Mouse (Mus musculus) heart, postnatal 14 days (tissue): Measurements from ENCODE around the gene Gm10097. TPM values are rescaled to one million over a fixed set of nuclear protein-coding genes. Genes with fewer than 3 reads are reported as not detected.

ENCODE experiments used
- DNase-seq, 2 experiments: peaks; one replicate each; pipeline ENCODE4 v3.0.0; 2021 to 2022
- intact Hi-C: fragments of 180-260 bp; cut with DNase I; formaldehyde crosslinking; loops from one replicate; pipeline ENCODE4 v1.15.1; 2025
- long read RNA-seq, 2 experiments: library from polyadenylated mRNA; stranded (forward); transcript quantifications; one replicate each; pipeline ENCODE4 v2.0.0; 2021
- total RNA-seq, 2 experiments: library from RNA; stranded (reverse); gene quantifications; 2 replicates each; pipeline ENCODE4 v1.2.3; 2021

The Gm10097 gene
- under 1 TPM; 0.36 to 0.54 TPM for total RNA-seq
- long read RNA-seq, experiment 1: 0 reads
- long read RNA-seq, experiment 2: 0 reads

DNA sequence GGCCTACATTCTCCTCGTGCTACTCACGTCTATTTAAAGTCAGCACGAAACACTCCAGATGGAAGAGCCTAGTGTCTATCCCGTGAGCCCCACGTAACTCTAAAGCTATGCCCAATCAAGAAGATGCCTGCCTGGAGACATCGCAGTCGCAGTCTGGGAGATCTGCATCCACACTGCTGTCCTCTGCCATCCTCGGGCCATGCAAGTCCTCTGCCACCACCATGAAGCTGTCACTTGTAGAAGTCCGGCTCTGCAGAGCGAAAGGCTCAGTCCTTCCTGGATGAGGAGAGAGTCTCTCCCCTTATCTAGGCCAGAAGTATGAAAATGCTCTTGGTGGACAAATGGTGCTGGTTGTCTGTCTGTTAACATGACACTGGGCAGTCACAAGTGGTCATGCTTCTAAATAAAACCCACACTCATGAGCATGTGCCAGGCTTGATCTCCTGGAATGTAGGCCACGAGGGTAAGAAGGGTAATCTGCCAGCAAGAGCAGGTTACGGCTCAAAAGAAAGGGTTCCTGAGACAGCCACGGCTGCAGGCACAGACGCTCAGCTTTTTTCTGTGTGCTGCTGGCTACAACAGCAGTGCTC, at the start of gene Gm10097:
Gene Gm10097, plus strand, starts transcription at position 517 of the 590 bp plus-strand sequence.
- intact Hi-C loops: no loop called here
- DNase-seq: peak; percentile 13 to 44

DNA sequence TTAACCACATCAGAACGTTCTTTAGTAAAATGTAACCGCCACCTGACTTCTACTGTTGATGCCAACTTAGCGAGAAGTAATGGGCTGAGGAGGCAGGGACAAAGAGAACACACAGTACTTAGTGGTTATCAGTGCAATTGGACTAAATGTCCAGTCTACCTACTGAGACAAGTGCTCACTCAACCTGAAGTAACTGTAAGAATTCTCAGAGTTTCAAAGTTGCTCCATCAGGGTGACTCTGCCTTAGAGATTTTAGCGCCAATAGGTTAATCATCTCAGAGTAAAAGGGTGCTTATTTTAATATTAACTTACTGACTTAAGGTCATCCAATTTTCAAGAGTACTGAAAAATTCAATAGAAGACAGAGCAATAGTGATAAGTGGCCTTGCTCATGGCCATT, 43.1 kb upstream of the Gm10097 start:
- intact Hi-C loops: no loop called here
- no peak for DNase-seq

DNA sequence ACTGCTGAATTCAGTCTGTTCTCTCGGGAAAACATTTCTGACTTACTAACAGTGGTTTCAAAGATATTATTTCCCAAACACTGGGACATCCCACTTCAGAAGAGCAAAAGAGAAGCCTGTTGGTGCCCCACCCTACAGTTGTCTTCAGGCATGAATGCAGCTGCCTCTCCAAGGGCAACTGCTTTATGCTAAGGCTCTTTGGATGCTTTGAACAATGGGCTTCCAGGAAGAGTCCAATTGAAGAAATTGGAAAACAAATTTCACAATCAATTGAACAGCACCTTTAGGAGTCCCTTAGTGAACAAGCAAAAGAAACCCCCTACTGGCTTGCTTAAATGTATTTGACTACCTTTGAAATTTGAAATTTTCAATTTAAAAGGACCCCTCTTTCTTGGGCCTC, 41.8 kb upstream of the Gm10097 start:
- intact Hi-C loops: no loop called here
- no peak for DNase-seq

DNA sequence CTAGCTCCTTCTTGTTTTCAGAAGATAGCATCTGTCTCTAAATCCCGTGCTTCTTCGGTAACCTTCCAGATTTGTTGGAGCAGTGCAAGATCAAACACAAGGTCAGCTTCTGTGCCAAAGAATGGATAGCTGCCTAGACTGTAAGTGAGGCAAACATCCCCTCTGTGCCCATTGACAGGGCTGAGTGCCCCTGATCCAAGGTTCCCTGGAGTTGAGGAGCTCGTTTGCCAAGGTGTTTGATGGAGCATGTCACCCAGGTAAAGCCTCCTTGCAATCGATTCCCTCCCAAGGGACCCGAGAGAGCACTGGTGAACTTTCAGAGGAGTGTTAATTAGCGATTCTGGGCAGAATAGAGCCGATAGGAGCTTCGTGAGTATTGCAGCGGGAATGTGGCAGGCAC, 40.7 kb upstream of the Gm10097 start:
- no peak for DNase-seq
- intact Hi-C loops: no loop called here

DNA sequence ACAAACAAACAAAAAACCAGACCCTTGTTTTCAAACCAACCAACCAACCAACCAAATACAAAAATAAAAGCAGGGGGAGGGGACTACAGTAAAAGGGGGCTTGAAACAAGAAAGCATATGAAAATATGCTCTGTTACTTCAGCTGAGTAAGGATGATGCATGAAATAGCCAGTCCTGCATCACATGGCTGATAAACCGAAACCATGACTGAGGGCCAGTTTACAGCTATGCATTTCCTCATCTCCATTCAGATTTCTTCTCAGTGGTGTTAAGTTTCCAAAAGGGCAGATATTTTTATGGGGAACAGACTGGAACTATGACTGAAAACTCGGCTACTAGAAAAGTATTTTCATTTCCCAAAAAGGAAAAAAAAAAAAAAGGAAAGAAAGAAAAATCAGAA, 39.8 kb upstream of the Gm10097 start:
- intact Hi-C loops: no loop called here

DNA sequence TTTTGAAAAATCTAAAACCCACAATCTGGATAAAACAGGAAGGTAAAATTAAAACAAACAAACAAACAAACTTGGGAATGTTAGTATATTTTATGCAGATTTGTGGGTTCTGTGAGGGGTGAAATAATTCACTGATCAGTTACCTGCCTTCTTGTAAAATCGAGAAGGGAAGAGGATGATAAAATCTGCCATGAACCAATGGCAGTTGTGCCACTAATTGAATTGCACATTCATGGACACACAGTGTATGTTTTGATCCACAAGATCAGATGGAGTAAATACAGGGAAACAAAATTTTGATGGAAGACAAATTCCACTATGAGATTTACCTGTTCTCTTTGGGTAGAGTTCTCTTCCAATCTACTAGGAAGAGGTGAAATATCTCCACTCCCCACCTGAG, 39.1 kb upstream of the Gm10097 start:
- DNase-seq: no peak
- intact Hi-C loops: loop anchor here (5.0 kb wide), 1 partner anchor 87 kb away; no protein-coding TSS in a partner anchor

More for the DNA sequence above, 39.8 kb upstream of the Gm10097 start:
- no peak for DNase-seq

DNA sequence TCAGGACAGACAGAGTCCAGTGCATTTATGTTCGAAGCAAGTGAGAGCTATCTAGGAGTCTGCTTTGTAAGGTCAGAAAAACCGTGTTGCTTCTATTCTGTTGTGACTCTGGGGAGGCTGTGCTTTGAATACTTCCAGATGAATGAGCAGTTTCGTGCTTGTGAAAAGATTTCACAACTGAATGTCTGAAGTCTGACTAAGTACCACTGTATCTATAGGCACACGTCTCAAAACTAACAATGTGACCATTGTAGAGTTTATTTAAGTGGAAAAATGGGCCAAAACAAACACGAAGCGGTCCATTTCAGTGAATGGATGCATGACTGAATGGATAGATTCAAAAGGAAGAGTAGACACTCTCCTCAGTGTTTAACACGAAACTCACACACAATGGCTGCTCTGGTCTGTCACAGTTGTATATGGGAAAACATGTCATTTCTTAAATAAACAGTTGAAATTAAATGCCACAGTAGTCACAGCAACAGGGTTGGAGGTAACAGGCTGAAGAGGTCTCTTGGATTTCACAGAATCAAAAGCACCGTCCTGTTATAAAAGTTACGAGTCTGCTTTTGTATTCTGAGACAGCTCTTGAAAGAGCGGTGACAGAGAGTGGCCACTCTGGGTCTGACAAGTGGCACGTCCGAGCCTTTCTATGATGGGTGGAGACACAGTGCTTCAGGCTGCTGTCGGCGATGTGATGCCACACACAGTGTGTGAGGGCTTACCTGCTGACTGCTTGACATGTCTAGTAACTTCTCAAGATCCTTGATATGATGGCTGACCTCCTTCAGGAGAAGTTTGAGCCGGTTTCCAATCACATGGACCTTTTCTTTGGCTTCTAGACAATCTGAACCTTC, 36.6 kb upstream of the Gm10097 start:
- no peak for DNase-seq
- intact Hi-C loops: loop anchor here (2.0 to 5.0 kb wide), 2 partner anchors 14 to 85 kb away; no protein-coding TSS in a partner anchor

DNA sequence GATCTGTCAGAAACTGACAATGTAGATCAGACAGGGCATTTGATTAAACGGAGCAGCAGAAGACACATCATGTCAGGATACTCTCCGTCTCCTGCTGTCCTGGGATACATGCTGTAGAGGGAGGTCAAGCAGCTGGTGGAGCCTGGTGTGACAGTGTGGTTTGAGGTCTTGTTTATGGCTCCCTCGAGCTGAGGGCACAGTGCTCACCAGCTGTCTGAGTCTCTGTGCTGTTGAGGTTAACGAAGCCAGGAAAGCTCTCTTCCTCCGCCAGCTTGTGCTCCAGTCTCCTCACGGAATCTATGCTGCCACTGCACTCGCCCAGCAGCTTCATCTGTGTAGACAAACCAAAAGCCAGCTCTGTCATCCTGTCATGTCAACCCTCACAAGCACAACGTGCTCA, 27.7 kb upstream of the Gm10097 start:
- intact Hi-C loops: no loop called here

DNA sequence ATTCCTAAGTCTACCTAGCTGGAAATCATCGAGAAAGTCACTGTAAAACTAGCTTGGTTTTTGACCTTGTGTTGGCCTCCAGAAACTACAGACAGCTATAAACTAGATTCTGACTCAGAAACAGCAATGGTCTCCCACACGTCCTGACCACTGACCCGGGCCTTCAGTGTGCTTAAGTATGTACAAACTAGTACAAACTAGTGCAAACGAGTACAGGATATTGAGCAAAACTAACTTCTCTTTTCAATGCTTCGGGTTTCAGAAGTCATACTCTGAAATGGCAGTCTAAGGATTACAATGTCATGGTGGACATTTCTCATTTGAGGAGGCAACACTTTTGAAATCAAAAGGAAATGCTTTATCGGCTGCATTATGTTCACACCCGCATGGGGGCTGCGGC, 24.5 kb upstream of the Gm10097 start:
- intact Hi-C loops: no loop called here
- DNase-seq: no peak

More for the DNA sequence above, 27.7 kb upstream of the Gm10097 start:
- DNase-seq: no peak

DNA sequence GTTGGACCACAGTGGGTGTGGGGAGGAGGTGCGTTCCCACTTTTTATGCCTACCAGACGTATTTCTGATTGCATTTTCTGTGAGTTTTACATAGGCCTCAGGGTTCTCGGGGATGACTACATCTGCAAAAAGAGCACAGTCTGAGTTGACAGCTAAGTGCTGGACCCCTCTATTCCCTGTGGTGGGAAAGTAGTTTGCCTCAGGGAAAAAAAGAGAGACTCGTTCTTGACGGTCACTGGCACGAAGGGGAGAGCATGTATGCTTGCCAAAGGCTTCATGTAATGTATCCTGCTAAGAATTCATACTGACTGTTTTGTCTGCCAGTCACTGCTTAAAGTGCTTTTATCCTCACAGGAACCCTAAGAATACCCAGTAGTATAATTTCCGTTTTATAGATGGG, 23.8 kb upstream of the Gm10097 start:
- DNase-seq: no peak
- intact Hi-C loops: no loop called here

DNA sequence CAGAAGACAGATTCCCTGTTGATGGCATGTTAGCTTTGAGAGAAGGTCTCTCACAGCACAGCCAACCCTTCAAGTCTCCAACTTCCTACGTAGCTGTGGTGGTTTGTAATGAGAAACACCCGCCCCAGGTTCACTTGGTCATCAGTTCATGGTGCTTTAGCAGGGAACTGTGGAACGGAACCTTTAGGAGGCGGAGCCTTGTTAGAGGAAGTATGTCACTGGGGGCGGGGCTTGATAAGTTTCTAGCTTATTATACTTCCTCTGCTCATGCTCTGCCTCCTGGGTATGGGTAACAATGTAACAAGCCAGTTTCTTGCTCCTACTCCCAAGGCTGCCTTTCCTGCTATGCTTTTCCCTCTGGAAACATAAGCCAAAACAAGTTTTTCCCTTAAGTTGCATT, 23.3 kb upstream of the Gm10097 start:
- intact Hi-C loops: loop anchor here (2.0 kb wide), 1 partner anchor 13 kb away; no protein-coding TSS in a partner anchor
- no peak for DNase-seq

DNA sequence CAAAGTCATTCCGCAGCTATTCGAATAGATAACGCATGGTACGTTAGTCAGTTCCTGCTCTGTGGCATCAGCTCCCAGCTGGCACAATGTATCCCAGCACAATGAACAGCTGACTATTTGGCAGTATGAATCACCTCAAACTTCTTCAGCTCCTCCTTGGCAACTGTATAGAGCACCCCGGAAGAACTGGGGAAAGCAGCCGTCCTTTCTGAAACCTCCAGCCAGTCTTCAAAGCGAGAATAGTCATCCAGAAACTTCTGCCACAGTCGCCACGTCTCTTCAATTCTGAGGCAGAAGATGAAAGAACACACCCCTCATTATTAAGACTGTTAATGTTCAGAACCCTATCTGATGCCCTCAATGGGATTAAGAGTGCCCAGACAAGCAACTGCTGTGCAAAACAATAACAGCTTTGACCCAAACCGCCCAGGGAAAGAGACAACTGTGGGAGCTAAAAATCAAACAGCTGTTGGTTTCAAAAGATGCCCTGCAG, 12.7 kb upstream of the Gm10097 start:
- DNase-seq: no peak
- intact Hi-C loops: no loop called here

DNA sequence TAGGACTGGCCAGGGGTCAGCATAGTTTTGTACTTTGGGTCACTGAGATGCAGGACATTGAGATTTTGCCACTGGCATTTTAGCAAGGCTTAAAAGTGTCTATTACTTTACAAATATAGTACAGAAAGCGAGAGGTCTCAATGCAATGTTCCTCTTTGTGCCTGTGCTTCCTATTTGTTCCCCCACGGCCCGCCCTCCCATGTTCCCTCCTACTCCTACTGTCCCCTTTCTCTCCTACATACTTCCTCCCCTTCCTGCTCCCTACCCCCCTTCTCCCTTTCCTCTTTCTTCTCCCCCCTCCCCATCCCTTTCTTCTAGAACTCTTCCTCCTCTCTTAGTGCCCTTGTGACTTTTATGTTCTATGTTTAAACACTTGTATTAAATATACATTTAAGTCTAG, 12.1 kb upstream of the Gm10097 start:
- DNase-seq: no peak
- intact Hi-C loops: no loop called here

DNA sequence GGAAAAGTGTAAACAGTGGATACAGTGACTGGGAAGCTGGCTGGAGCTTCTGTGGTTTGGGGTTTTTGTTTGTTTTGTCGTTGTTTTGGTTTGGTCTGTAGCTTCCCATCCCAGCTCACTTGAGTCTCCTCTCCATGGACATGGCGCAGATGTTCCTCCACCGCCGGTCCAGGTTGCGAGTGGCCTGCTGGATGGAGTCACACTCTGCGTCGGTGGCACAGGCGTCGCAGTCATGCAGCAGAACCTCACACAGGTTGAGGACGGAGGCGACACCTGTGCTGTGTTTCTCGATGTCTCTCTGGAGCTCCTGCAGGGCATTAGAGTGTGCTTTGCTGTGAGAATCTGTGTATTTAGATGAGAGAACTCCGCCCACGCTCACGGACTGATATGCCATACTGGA, 11.3 kb upstream of the Gm10097 start:
- DNase-seq: no peak
- intact Hi-C loops: no loop called here

DNA sequence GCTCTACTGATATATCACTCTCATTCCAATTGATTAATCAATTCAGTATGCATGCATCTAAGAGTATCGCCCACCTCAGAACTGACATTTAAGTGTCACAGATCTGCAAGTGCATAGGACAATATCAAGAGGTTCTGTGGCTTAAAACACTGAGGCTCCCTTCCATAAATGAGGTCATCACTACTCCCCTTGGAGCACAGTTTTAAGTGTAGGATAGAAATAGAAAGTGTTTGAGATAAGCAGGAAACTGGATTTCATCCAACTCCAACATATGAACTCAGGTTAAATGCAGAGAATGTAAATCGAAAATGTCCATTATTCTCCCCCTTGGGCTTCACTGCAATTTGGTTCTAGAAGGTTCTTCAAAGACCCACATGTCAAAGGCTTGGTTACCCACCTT, 10.1 kb upstream of the Gm10097 start:
- no peak for DNase-seq
- intact Hi-C loops: no loop called here

DNA sequence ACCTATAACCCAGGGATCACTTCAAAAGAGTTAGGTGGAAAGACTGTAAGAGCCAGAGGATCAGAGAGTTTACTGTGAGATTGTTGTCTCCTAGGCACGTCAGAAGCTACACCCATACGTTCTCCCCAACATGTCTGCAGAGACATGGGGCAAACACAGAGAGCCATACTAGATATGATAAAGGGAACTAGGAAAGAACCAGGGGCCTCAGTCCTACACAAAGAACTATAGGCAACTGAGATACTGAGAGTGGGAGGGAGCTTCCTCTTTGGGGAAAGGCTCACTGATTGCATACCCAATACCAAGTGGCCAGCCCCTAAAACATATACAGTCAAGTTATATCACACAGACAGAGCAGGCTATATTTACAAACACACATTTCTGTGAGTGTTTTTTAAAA, 9.0 kb upstream of the Gm10097 start:
- no peak for DNase-seq
- intact Hi-C loops: no loop called here

DNA sequence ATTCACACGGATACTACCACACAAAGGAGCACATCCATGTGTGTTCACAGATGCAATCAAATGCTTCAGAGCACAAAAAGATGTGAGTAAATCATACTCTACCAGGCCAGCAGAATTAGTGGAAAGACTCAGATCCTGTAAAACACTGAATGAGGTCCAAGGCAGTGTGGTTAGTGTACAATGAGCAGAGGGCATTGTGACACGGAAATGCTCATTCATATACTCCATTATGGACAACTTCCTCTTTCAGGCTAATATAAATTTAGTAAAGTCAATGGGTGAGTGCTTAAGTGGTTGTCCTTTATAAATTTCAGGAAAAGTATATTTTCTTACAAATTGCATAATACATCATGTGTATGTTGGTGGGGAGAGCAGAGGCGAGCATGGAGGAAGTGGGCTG, 1.9 kb upstream of the Gm10097 start:
- intact Hi-C loops: no loop called here

DNA sequence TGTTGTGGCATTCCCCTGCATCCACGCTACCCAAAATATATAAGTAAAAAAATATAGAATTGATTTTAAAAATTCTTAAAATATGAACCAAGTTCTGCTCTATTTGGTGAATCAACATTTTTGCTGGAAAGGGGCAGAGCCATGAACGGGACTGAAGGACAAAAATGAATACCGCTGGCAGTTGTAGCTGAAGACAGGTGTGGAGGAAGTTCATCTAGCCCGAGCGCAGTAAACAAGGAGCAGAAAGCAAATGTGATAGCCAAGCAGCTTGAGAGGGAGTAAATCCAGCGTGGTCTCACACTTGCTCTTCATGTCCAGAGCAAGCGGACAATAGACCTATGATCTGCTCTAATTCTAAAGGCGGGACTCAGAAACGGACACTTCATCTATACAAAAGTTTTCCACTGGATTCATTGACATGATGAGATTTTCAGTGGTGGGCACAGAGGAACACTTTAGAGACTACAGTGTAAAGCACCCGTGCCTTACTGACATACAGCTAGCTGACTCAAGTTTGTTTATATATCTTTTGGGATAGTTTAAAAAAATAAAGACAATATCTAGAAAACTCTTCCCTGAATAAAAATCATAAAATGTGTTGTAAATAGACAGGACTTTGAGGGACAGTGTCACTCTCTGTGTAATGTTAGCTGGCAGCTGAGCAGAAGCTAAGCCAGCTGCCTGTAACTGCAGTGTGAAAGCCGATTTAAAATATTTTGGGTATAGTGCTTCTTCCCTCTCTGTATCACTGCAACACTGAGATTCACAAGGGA, 1.4 kb downstream of the Gm10097 start:
- intact Hi-C loops: no loop called here
- no peak for DNase-seq

More for the DNA sequence above, 1.9 kb upstream of the Gm10097 start:
- DNase-seq: no peak

DNA sequence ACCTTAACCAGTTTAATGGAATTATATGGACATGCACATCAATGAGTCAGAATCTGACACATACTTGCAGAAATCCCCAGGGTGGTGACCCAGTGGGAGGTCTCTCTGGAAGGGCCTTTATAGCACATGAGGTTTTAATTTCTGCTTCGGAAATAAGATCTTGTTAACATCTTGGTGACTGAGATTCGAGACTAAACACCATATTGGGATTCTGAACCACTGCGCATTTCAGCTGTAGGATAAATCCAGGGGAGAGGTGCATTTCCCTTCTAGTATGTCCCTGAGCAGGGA, 1.9 kb downstream of the Gm10097 start:
- intact Hi-C loops: no loop called here
- no peak for DNase-seq

DNA sequence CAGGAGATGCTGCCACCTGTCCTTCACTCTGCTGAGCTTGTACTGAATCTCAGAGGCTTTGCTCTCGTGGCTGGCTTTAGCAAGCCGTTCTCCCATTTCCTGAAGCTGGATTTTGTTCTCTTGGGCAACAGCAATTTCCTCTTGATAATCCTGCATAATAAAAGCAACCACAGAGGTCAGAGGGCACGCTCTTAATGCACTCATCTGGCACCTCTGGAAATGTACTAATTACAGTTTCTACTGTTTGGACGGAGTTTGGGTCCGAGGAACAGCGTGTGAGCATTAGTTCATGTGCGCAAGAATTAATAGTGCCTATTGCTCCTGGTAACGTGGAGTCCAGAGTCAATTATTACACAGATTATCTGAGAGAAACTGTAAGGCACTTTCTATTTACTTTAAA, 3.1 kb downstream of the Gm10097 start:
- intact Hi-C loops: no loop called here

DNA sequence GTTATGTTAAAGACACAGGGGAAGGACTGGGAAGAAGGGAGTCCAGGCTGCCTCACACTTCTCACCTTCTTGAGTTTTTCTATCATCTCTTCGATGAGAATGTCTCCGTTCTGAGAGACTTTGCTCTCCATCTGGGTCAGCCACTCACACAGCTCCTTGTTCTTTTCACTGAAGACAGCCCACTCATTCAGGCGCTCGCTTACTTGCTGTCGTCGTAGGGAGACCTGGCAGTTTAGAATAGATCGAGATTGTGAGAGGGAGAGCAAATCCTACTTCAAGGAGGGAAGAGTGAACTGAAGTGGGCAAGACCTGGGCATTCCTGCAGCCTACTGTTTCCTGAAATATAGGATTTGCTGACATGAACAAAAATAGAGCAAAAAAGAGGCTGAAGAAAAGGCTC, 6.7 kb downstream of the Gm10097 start:
- intact Hi-C loops: no loop called here
- DNase-seq: no peak

More for the DNA sequence above, 3.1 kb downstream of the Gm10097 start:
- DNase-seq: no peak
